Mouse (Mus musculus) kidney, postnatal 14 days (tissue): ENCODE results near the gene Retn.

Experiments
- DNase-seq: peaks from one replicate; pipeline ENCODE4 v3.0.0; 2022; ENCODE audit warnings: mixed read lengths

Retn gene

GRCm38 (mm10) chr8:3664405-3664804 is 8.8 kb downstream of the Retn start:
- DNase-seq = no peak

GRCm38 (mm10) chr8:3665507-3665906 is 9.9 kb downstream of the Retn start, which contains the start of gene Mcemp1:
Mcemp1 (plus strand) TSS chr8:3665754.
- no peak for DNase-seq

- DNase-seq = no peak
Observed at GRCm38 (mm10) chr8:3670388-3670787, 14.8 kb downstream of the Retn start.

GRCm38 (mm10) chr8:3671980-3672491 is 16.5 kb downstream of the Retn start, which contains the start of gene Fcor:
Fcor (minus strand) TSS chr8:3672362.
- peak; percentile 86 for DNase-seq

- no peak for DNase-seq
Observed at GRCm38 (mm10) chr8:3674671-3675070, 19.1 kb downstream of the Retn start.

GRCm38 (mm10) chr8:3676131-3676992 is 20.8 kb downstream of the Retn start, which contains the start of gene Trappc5:
Trappc5 (plus strand) TSS chr8:3676299.
- peak; percentile 96 for DNase-seq

- peak; percentile 30 for DNase-seq
Observed at GRCm38 (mm10) chr8:3676993-3677579, 21.5 kb downstream of the Retn start.

GRCm38 (mm10) chr8:3678831-3679230 is 23.3 kb downstream of the Retn start:
- no peak for DNase-seq

- DNase-seq = no peak
Observed at GRCm38 (mm10) chr8:3679236-3679635, 23.7 kb downstream of the Retn start.

- DNase-seq = no peak
Observed at GRCm38 (mm10) chr8:3679656-3680055, 24.1 kb downstream of the Retn start.

GRCm38 (mm10) chr8:3682435-3682834 is 26.9 kb downstream of the Retn start:
- DNase-seq = no peak

GRCm38 (mm10) chr8:3683408-3684176 is 28.0 kb downstream of the Retn start:
- no peak for DNase-seq

GRCm38 (mm10) chr8:3684530-3684929 is 29.0 kb downstream of the Retn start:
- DNase-seq = no peak

- no peak for DNase-seq
Observed at GRCm38 (mm10) chr8:3685422-3685821, 29.9 kb downstream of the Retn start.

GRCm38 (mm10) chr8:3687537-3687936 is 32.0 kb downstream of the Retn start:
- DNase-seq = no peak

GRCm38 (mm10) chr8:3690774-3691173 is 35.2 kb downstream of the Retn start:
- DNase-seq = no peak

- DNase-seq = no peak
Observed at GRCm38 (mm10) chr8:3694121-3694520, 38.6 kb downstream of the Retn start, which contains the start of gene Fcer2a. Fcer2a (minus strand) TSS chr8:3694175.

- DNase-seq = no peak
Observed at GRCm38 (mm10) chr8:3701491-3701890, 45.9 kb downstream of the Retn start.

- no peak for DNase-seq
Observed at GRCm38 (mm10) chr8:3705711-3706110, 50.1 kb downstream of the Retn start.

- DNase-seq = no peak
Observed at GRCm38 (mm10) chr8:3707611-3708010, 52.0 kb downstream of the Retn start.
